In the genomic region with DNA sequence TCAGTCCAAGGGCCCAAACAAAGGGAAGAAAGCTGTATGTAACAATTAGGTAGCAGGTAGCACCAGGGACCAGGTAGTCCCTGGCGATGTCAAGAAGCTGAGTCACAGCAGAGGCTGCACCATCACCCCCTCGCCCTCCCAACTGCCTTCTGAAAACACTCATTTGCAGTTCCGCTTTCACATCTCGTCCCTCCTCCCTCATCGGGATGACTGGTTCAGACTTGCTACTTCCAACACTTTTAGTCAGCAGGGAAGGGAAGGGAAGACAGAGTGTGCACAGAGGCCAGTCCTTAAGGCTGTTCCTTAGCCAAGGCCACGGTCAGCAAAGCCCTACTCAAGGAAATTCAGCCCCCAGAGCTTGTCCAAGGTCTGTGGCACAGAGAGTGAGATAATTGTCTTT, we compare ENCODE assay signal across 23 mouse cellular contexts. TPM values are rescaled to one million over a fixed set of nuclear protein-coding genes. Genes with fewer than 3 reads are reported as not detected.
DNase-seq lines count a peak whose midpoint lies in the region; ATAC-seq and TF ChIP-seq lines count a peak whose summit lies in the region.
"Had no signal": no experiment of that assay in that cellular context is flagged by ENCODE, and none has a peak within 500 bp of the region (broad histone marks: within the 10 kb centered on the region; RNA-seq: fewer than 3 reads in every experiment).

No protein-coding gene starts in this region.

- no peak for TF ChIP-seq CTCF in liver, adult 2 months (IDR thresholded peaks at IDR 0.05; ENCODE audit: low read depth, low read length)

- H3K27me3 ChIP-seq in liver, adult 2 months (ENCODE audit: control insufficient read depth, insufficient read depth, low read length) = no peaks in the 10 kb centered on the region
- no peaks in the 10 kb centered on the region for H3K27me3 ChIP-seq in liver, embryonic 12.5 days (replicated peaks)
- H3K27me3 ChIP-seq: embryonic facial prominence, embryonic 13.5 days; forebrain, embryonic 12.5 days; hindbrain, embryonic 13.5 days; liver, embryonic 15.5 days had no signal

- ATAC-seq in liver, embryonic 12.5 days = no peak
- peak; percentile 90 for ATAC-seq in granulocyte monocyte progenitor cell, adult 5-6 weeks (replicated peaks; ENCODE audit: poor library complexity, severe bottlenecking)
- no peak for ATAC-seq in activated CD4-positive, CD25-positive, alpha-beta regulatory T cell, adult 4 months
- ATAC-seq: intestine, embryonic 16.5 days had no signal

- no peaks in the 10 kb centered on the region; the same call in 1 of the 2 replicates for H3K4me1 ChIP-seq in liver, adult 2 months (ENCODE audit: control insufficient read depth, insufficient read depth, low read length)
- H3K4me1 ChIP-seq in liver, embryonic 12.5 days = peaks cover 8% of the 10 kb centered on the region; the same call in 1 of the 2 replicates
- H3K4me1 ChIP-seq: liver, embryonic 15.5 days had no signal

- H3K36me3 ChIP-seq in liver, adult 2 months (ENCODE audit: control insufficient read depth, insufficient read depth, low read length) = peaks cover 5% of the 10 kb centered on the region; the same call in 1 of the 2 replicates
- no peaks in the 10 kb centered on the region for H3K36me3 ChIP-seq in liver, embryonic 12.5 days
- H3K36me3 ChIP-seq: forebrain, embryonic 12.5 days; G1E; liver, embryonic 15.5 days had no signal

- 75% methylated on average over 6 of the region's 6 CpGs for WGBS in liver, adult 2 months
- WGBS in liver, embryonic 12.5 days (ENCODE audit: insufficient replicate concordance) = 47% methylated on average over 6 of the region's 6 CpGs

- no peak for TF ChIP-seq POLR2A in liver, adult 2 months (IDR thresholded peaks at IDR 0.05; ENCODE audit: extremely low read depth, insufficient read depth, low read length)

- H3K4me3 ChIP-seq in liver, adult 2 months (ENCODE audit: insufficient read depth, low read depth, low read length) = no peak overlapping the region
- H3K4me3 ChIP-seq in liver, embryonic 12.5 days = no peak overlapping the region
- H3K4me3 ChIP-seq: embryonic facial prominence, embryonic 13.5 days; forebrain, embryonic 12.5 days; hindbrain, embryonic 13.5 days; liver, embryonic 15.5 days had no signal

- H3K4me2 ChIP-seq in liver, embryonic 12.5 days = no peak overlapping the region
- H3K4me2 ChIP-seq: embryonic facial prominence, embryonic 13.5 days; forebrain, embryonic 12.5 days; hindbrain, embryonic 13.5 days; liver, embryonic 15.5 days had no signal

- H3K79me2 ChIP-seq in liver, adult 2 months (ENCODE audit: control insufficient read depth, insufficient read depth, low read length) = peaks cover 11% of the 10 kb centered on the region; the same call in 1 of the 2 replicates

- H3K9me3 ChIP-seq in liver, embryonic 12.5 days (replicated peaks) = no peaks in the 10 kb centered on the region
- H3K9me3 ChIP-seq: embryonic facial prominence, embryonic 13.5 days; forebrain, embryonic 12.5 days; hindbrain, embryonic 13.5 days; liver, embryonic 15.5 days had no signal

- peak; percentile 44 for DNase-seq in adrenal gland, adult 2 months
- DNase-seq in adrenal gland, adult 8-10 months = no peak
- peak; percentile 24 for DNase-seq in liver, adult 2 months (ENCODE audit: extremely low read depth, low read depth, low spot score)
- DNase-seq in 416B (ENCODE audit: low read depth) = peak; percentile 12
- DNase-seq in spleen, adult 12 weeks (ENCODE audit: low spot score) = no peak
- DNase-seq: cerebellum, postnatal 25 days; kidney, postnatal 10 days; right cerebral cortex, postnatal 14 days; thymus, postnatal 36 days had no signal

- no peak overlapping the region for H3K9ac ChIP-seq in liver, adult 2 months (ENCODE audit: low read depth, low read length)
- no peak overlapping the region for H3K9ac ChIP-seq in liver, embryonic 12.5 days
- H3K9ac ChIP-seq: embryonic facial prominence, embryonic 13.5 days; forebrain, embryonic 12.5 days; hindbrain, embryonic 13.5 days; liver, embryonic 15.5 days had no signal

- H3K27ac ChIP-seq in liver, adult 2 months (replicated peaks; ENCODE audit: insufficient read depth, low read depth, low read length) = no peak overlapping the region
- no peak overlapping the region for H3K27ac ChIP-seq in liver, embryonic 12.5 days
- H3K27ac ChIP-seq: embryonic facial prominence, embryonic 13.5 days; forebrain, embryonic 12.5 days; hindbrain, embryonic 13.5 days; liver, embryonic 15.5 days had no signal

RNA-seq across cellular contexts. Expression of gene Gm17409, which starts 10.8 kb away (rescaled TPM):
- not detected for total RNA-seq in adrenal gland, adult 2 months (2021)
- polyA plus RNA-seq in adrenal gland, adult 2 months (2012; rRNA removed) = not detected in 2 replicates
- total RNA-seq in adrenal gland, adult 8-10 months (2022) = not detected
- total RNA-seq in liver, adult 2 months (2014; rRNA removed) = not detected in 2 replicates
- polyA plus RNA-seq in liver, adult 2 months (2012; rRNA removed) = not detected in 2 replicates
- 0.18 TPM in 1 of 2 replicates, not detected in the other for polyA plus RNA-seq in liver, embryonic 12.5 days (2016; fragmentation: Nextera tagmentation; extraction: Ambion mirVana)
- total RNA-seq in granulocyte monocyte progenitor cell, adult 5-6 weeks (2014; fragmentation: Nextera tagmentation) = not detected in 2 replicates
- not detected in 2 replicates for total RNA-seq in granulocyte monocyte progenitor cell, adult 5-6 weeks (2017)
- not detected for polyA plus RNA-seq in activated CD4-positive, CD25-positive, alpha-beta regulatory T cell, adult 4 months (2017; shearing (Covaris generic))
- total RNA-seq: G1E; gastrocnemius, adult 8-10 months; layer of hippocampus, postnatal 10 days; left cerebral cortex, postnatal 25 days; neutrophil, adult 5-6 weeks had no signal
- polyA plus RNA-seq: embryonic facial prominence, embryonic 13.5 days; G1E; heart, embryonic 14.5 days; hindbrain, embryonic 13.5 days; liver, embryonic 15.5 days had no signal

Comparison
In these comparisons a context has a peak if more than half of its experiments do, and no peak if none do; other contexts are left out.
1. DNase-seq: peak in adrenal gland, adult 2 months (single experiment), liver, adult 2 months (single experiment) and 416B (single experiment); none in adrenal gland, adult 8-10 months (single experiment) and spleen, adult 12 weeks (single experiment).